Mouse (Mus musculus) stomach, postnatal 0 days (tissue): ENCODE measurements at regions not wholly inside any gene's neighbourhood (a gene's known extent, or its start where the extent isn't known, plus 50 kb on each side); places are given as distances from the start of the nearest gene placed in this dataset.
A peak's percentile ranks its signal among the peaks of the same experiment; 100 is the strongest.

Source experiments
- ATAC-seq: fragments of 200-750 bp; cut with Nextera tagmentation; 2 replicates; pipeline ENCODE4 v1.8.0; 2017; ENCODE audit not compliant: low FRiP score, low TSS enrichment
- DNase-seq: peaks from one replicate; pipeline ENCODE4 v3.0.0-alpha.2; 2016; ENCODE audit warnings: low spot score
- H3K27ac ChIP-seq: fragments of 300-500 bp; sonication (generic); replicated peaks from 2 replicates; pipeline ENCODE4 v1.5.1; 2014; ENCODE audit warnings: mild to moderate bottlenecking, control low read depth
- H3K27me3 ChIP-seq: fragments of 300-500 bp; sonication (generic); 2 replicates; pipeline ENCODE4 v1.6.1; 2014; ENCODE audit warnings: low read length; ENCODE audit not compliant: control insufficient read depth, insufficient read depth
- H3K36me3 ChIP-seq: fragments of 300-500 bp; sonication (generic); 2 replicates; pipeline ENCODE4 v1.6.1; 2014; ENCODE audit warnings: low read length, mixed read lengths; ENCODE audit not compliant: control insufficient read depth, insufficient read depth
- H3K4me1 ChIP-seq: fragments of 300-500 bp; sonication (generic); replicated peaks from 2 replicates; pipeline ENCODE4 v1.6.1; 2014; ENCODE audit warnings: antibody characterized with exemption; ENCODE audit not compliant: control insufficient read depth, insufficient read depth
- H3K4me2 ChIP-seq: fragments of 300-500 bp; sonication (generic); replicated peaks from 2 replicates; pipeline ENCODE4 v1.6.1; 2014; ENCODE audit warnings: low read depth, mild to moderate bottlenecking, control low read depth, moderate library complexity
- H3K4me3 ChIP-seq: fragments of 300-500 bp; sonication (generic); 2 replicates; pipeline ENCODE4 v1.5.1; 2014; ENCODE audit warnings: low read depth, low read length, control low read depth
- H3K9ac ChIP-seq: fragments of 300-500 bp; sonication (generic); 2 replicates; pipeline ENCODE4 v1.6.1; 2014; ENCODE audit warnings: mild to moderate bottlenecking, low read length, control low read depth, mixed read lengths
- H3K9me3 ChIP-seq: fragments of 300-500 bp; sonication (generic); 2 replicates; pipeline ENCODE4 v1.6.1; 2016; ENCODE audit warnings: low read length; ENCODE audit not compliant: control insufficient read depth
- CTCF ChIP-seq: IDR thresholded peaks from 2 replicates; pipeline ENCODE4 v1.5.1; 2016; ENCODE audit warnings: antibody characterized with exemption, low read depth, mild to moderate bottlenecking, moderate library complexity
- EP300 ChIP-seq: optimal IDR thresholded peaks from 2 replicates; pipeline ENCODE3; 2016; ENCODE audit warnings: antibody characterized with exemption
- WGBS: fragments of 180-500 bp; shearing (Covaris S2); extraction: QIAGEN DNeasy Blood & Tissue Kit; methylation state at CpG from one replicate; pipeline ENCODE4 v1.1.7; 2014; 5-methylcytosine and 5-hydroxymethylcytosine counted together

DNA sequence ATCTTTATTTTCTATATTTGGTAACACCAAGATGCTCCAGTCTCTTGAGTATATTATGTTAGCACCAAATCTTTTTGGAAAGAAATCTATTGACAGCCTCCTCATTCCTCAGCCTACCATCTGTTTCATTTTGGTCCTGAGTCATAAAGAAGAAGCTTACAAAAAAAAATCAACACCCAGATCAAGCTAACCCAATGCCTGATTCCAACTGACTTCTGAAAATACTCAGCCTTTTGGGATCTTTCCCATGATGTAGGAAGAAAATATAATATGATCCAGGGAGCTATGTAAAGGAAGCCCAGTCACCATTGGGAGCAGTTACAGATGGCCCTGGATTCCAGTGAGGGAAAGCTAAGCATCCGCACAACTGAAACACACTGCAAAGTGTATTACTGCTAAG, 231.3 kb upstream of the Kynu start:
- H3K4me2 ChIP-seq: no peak overlapping the region
- TF ChIP-seq EP300 (no peak), CTCF (no peak)
- ATAC-seq: no peak
- WGBS: 81% methylated on average over 1 of the region's 1 CpGs
- no peak for DNase-seq
- H3K4me3 ChIP-seq: no peak overlapping the region
- H3K4me1 ChIP-seq: no peaks in the 10 kb centered on the region
- no peaks in the 10 kb centered on the region for H3K9me3 ChIP-seq
- no peak overlapping the region for H3K9ac ChIP-seq
- no peaks in the 10 kb centered on the region for H3K27me3 ChIP-seq
- H3K36me3 ChIP-seq: no peaks in the 10 kb centered on the region
- no peak overlapping the region for H3K27ac ChIP-seq

- no peak overlapping the region for H3K4me2 ChIP-seq
- no peaks in the 10 kb centered on the region for H3K27me3 ChIP-seq
- no peak for TF ChIP-seq EP300
- no peak for TF ChIP-seq CTCF
- 67% methylated on average over 2 of the region's 2 CpGs for WGBS
- H3K36me3 ChIP-seq: no peaks in the 10 kb centered on the region
- DNase-seq (no peak), ATAC-seq (no peak)
- no peaks in the 10 kb centered on the region for H3K9me3 ChIP-seq
- H3K4me1 ChIP-seq: no peaks in the 10 kb centered on the region
- H3K9ac ChIP-seq: no peak overlapping the region
- H3K27ac ChIP-seq: no peak overlapping the region
- no peak overlapping the region for H3K4me3 ChIP-seq
Observed at GRCm38 (mm10) chr2:43364301-43364700, 190.8 kb upstream of the Kynu start.

DNA sequence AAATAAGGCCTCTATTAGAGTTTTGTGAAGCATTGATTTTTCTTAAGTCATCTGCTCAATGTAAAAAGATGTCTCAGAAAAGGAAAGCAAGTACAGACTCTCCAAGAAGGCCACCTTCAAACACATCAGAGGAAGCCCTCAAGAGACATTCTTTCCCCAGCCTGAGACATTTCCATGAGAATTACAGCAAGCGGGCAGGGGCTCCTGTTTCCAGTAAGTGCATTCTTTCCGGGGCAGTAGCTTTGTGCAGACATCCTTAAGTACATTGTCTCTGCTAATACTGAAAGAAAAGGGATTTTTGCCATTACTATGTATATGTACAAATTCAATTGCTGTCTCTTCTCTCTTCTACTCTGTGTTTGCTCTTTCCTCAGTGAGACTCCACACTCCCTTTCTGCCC, 189.3 kb upstream of the Kynu start:
- no peaks in the 10 kb centered on the region for H3K27me3 ChIP-seq
- no peak overlapping the region for H3K4me2 ChIP-seq
- WGBS: 63% methylated on average over 2 of the region's 2 CpGs
- no peaks in the 10 kb centered on the region for H3K4me1 ChIP-seq
- H3K9me3 ChIP-seq: no peaks in the 10 kb centered on the region
- TF ChIP-seq CTCF (no peak), EP300 (no peak)
- no peak overlapping the region for H3K9ac ChIP-seq
- no peak overlapping the region for H3K27ac ChIP-seq
- H3K36me3 ChIP-seq: no peaks in the 10 kb centered on the region
- no peak overlapping the region for H3K4me3 ChIP-seq
- ATAC-seq: no peak
- DNase-seq: no peak

- no peaks in the 10 kb centered on the region for H3K27me3 ChIP-seq
- no peaks in the 10 kb centered on the region for H3K36me3 ChIP-seq
- TF ChIP-seq CTCF: no peak
- no peak for TF ChIP-seq EP300
- no peak overlapping the region for H3K27ac ChIP-seq
- no peaks in the 10 kb centered on the region for H3K4me1 ChIP-seq
- DNase-seq (no peak), ATAC-seq (peak; percentile 85)
- no peaks in the 10 kb centered on the region for H3K9me3 ChIP-seq
- H3K4me2 ChIP-seq: no peak overlapping the region
- no peak overlapping the region for H3K9ac ChIP-seq
- no peak overlapping the region for H3K4me3 ChIP-seq
Observed at GRCm38 (mm10) chr2:43403348-43403747, 151.8 kb upstream of the Kynu start.

DNA sequence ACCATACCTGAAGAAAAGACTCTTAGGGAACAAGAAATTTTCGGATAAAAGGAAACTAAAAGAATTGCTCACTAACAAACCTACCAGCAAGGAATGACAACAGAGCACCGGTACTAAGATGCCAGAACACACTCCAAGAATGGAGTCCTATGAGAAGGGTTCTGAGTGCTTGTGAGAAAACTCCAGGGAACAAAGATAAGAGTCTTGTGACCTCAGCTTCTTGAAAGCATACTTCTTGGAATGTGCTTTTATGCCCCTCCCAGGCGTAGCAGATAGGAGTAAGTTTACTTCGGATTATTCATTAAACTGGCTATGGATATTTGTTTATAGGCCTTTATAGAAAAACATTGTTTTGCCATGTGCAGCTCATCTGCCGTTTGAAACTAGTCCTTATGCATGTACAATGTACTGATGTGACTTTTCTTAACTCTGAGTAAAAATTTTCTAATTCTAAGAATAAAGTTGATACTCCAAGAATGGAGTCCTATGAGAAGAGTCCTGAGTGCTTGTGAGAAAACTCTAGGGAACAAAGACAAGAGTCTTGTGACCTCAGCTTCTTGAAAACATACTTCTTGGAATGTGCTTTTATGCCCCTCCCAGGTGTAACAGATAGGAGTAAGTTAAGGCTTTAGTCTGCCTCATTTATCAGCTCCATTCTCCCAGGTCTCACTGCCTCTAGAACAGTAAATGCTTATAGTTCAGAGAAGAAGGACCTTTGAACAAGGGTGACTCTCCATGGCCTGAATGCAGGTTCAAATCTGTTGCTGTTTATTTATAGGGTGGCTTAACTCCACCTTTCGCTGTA, 150.8 kb upstream of the Kynu start:
- Histone ChIP-seq H3K9ac (no peak overlapping the region), H3K4me2 (no peak overlapping the region), H3K4me1 (no peaks in the 10 kb centered on the region), H3K36me3 (no peaks in the 10 kb centered on the region), H3K27ac (no peak overlapping the region), H3K9me3 (no peaks in the 10 kb centered on the region), H3K4me3 (no peak overlapping the region), H3K27me3 (no peaks in the 10 kb centered on the region)
- ATAC-seq (peak; percentile 92), DNase-seq (peak; percentile 27)
- 58% methylated on average over 6 of the region's 6 CpGs for WGBS
- TF ChIP-seq EP300 (no peak), CTCF (no peak)

- H3K4me2 ChIP-seq: no peak overlapping the region
- no peak for ATAC-seq
- TF ChIP-seq CTCF: no peak
- TF ChIP-seq EP300: no peak
- WGBS: 32% methylated on average over 3 of the region's 3 CpGs
- no peak overlapping the region for H3K27ac ChIP-seq
- H3K27me3 ChIP-seq: no peaks in the 10 kb centered on the region
- no peak overlapping the region for H3K4me3 ChIP-seq
- no peaks in the 10 kb centered on the region for H3K4me1 ChIP-seq
- H3K36me3 ChIP-seq: no peaks in the 10 kb centered on the region
- no peaks in the 10 kb centered on the region for H3K9me3 ChIP-seq
- no peak for DNase-seq
- H3K9ac ChIP-seq: no peak overlapping the region
Observed at GRCm38 (mm10) chr2:43437251-43437650, 117.9 kb upstream of the Kynu start.
